Mouse (Mus musculus): ENCODE results near the gene Cox15.

DNA sequence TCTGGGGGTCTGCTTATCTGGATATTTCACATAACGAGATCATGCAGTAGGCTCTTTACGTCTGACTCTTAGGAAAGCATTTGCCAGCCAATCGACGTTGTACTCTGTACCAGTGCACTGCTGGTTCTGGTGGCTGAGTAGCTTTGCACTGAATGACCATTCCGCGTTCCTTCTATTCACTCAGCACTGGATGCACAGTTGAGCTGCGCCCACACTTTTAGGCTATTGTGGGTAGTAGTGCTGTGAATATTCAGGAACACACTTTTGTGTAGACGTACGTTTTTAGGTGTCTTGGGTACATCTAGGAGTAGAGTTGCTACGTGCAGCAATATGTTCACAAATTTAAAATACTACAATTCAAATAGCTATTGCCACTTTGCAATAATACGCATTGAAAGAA is 32.7 kb downstream of the Cox15 start:
- TF ChIP-seq GATA1 (IDR thresholded peaks at IDR 0.05; ENCODE audit: borderline replicate concordance, low read length) (no peak), FLI1 (IDR thresholded peaks at IDR 0.05; ENCODE audit: low read length) (no peak)

Measured in megakaryocyte, embryonic 14.5 days (primary cell).